Mouse (Mus musculus) urinary bladder, postnatal 4 days (tissue): ENCODE measurements around the gene Il2ra.
A peak's percentile ranks its signal among the peaks of the same experiment; 100 is the strongest.
"Not testable (repeated sequence)": the region's sequence is repeated elsewhere in the genome, so short reads cannot be mapped to it uniquely, and the experiment has no call there.

Experiments
- DNase-seq, 2 experiments: peaks; one replicate each; pipeline ENCODE4 v3.0.0; 2021 to 2022; ENCODE audit warnings: low spot score in 2 of 2

Gene Il2ra

DNA sequence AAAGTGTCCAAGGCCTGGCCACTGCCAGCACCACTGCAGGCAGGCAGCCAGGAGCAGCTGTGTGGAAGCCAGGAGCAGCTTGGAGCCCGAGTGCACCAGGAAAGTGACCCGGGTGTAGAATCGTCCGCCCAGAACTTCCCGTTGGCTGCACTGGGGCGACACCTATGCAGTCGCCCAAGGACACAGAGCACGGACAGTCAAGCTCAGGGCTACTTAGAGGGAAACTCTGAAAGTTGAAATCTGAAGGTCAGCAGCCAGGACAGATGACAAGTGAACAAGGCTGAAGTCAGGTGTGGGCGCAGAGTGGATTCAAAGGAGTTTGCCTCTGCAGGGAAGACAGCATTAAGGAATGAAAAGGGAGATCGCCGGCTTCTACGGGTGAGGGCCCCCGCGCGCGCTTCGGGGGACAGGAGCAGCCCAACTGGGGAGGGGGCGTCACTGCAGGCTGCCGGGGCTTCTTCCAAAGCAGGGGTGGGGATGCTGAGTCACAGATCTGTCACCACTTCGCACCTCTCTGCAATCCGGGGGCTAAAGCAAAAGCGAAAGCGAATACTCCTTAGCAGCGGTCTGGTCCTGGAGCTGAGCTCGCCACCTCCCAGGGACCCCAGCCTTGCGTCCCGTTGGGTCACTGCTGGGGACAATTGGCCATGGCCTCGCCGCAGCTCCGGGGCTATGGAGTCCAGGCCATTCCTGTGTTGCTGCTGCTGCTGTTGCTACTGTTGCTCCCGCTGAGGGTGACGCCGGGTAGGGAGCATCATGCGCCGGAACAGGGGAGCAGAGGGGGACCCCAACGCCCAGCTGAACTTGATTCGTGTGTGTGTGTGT is 62.8 kb downstream of the Il2ra start, which contains the start of gene Il15ra:
Gene Il15ra (plus strand): TSS at position 90 of the 825 bp plus-strand sequence.
- DNase-seq, result peak; percentile 63 to 66

DNA sequence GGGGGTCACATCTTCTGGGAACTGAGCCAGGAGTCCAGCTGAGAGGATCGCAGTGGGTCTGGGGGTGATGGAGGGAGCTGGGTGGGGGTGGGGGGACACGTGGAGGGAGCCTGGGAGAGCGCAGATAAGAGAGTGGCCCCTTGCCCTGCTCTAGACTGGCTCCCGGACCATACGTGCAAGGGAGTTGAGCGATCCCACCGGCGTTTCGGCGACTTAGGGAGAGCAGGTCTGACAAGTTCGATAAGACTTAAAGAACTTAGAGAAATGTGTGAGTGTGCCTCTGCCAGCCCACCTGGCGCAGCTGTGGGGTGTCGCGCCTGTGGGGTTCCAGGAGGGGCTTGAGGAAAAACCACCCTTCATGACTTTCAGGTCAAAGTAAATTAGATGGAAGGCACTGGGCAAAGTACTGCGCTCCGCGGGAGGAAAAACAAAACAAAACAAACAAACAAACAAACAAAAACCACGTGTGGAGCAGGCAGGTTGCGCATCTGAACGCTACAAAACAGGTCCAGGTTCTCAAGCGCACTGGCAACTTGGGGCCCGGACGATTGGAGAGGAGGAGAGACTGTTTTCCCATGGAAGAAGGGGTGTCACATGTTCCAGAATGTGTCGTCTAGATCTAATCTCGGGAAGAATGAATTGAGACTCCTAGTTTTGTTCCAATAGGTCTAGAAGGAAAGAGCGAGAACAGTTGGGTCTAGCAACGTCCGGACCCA is 63.6 kb downstream of the Il2ra start:
- no peak for DNase-seq

DNA sequence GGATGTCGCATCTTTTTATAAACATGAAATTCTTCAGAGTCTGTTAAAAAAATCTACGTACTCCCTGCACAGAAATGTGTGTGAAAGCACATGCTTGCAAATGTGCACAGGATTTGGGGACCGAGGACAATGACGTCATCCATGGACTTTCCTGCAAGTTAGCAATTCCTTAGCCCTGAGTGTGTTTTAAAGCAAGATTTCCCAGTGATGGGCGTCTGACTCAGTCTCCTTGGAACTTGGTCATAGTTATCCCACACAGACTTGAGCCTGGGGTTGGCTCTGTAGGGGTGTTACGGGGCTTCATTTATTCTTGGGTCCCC is 64.1 kb downstream of the Il2ra start:
- no peak for DNase-seq

DNA sequence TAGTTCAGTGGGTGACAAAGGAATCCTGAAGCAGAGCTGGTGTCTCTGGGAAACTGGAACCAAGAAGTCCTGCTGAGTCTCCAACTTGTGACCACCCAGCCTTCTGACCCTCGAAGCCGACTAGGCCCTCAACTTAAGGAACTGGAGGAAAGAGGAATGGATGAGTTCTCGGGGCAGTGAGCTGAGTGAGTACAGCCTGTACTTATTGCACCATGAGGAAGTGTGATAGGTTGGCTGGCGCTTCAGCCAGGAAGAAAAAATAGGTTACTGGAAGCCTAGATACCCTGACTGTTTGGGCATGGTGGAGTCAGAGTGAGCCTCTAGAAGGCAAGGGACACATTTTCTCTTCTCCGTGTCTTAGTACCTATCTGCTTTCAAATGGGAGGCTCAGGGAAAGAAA is 65.9 kb downstream of the Il2ra start:
- DNase-seq, result no peak

DNA sequence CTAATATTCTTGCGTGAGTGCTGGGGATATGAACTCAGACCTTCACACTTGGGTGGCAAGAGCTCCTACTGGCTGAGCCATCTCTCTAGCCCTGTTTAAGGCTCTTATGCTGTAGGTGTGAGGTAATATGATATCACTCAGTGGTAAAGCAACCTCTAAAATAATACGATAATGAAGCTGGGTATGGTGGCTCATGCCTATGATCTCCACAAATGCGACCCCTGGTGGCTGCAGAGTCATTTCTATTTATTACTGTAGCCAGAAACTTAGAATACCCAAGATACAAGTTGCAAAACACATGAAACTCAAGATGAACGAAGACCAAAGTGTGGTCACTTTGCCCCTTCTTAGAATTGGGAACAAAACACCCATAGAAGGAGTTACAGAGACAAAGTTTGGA is 67.5 kb downstream of the Il2ra start:
- DNase-seq, result not testable (repeated sequence)

DNA sequence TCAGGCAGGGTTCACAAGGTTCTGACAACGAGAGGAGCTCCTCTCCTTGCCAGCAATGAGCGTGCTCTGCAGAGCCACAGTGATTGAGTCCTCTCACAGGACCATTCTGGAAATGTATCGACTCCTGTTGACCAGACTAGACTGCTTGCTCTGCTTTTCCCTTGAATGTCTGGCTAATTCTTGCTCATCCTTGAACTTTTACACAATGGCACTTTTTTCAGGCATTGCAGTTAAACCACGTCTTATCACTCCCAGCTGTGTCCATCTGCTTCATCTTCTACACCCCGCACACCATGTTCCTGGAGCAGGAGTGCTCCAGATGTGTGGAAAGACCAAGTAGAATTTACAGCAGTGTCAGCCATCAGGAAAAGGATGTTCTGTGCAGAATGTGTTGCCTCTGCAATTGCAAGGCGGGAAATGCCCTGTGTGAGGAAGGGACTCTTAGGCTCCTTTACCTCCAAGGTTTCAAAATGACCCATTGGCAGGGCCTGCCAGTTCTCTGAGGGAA is 69.9 kb downstream of the Il2ra start:
- peak in 1 of 2 experiments; percentile 22 for DNase-seq

DNA sequence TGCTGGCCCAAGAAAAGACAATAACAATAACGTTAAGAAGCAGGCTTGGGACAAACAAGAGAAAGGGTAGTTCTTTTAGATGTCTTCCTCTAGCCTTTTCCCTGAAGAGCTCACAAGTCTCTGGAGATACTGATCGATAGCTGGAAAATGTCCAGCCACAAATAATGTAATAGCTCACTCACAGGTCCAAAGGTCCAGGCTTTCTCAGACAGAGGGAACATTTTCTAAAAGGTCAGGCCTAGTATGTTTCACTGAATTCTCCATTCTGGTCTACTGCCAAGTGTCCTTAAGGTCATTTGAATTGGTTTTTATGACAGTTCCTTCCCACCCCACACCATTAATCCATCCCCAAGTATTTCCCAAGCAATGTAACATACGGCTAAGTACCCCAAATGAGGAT is 70.4 kb downstream of the Il2ra start:
- no peak for DNase-seq

DNA sequence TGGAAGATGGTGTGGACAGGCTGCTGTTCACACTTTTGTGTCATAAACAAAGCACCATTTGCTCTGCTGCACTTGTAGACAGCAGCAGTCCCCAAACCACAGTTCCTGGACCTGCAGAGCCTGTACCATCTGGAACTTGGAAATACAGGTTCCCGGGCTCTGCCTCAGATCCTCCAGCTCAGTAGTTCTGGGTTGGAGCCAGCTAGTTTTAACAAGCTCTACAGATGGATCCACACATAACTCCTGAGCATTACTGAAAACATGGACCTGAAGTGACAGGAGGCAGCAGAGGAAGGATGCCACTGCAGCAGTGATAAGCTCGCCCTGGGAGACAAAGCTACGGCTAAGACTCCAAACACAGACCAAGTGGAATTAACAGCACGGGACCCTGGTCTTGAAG is 71.9 kb downstream of the Il2ra start:
- DNase-seq, result no peak

DNA sequence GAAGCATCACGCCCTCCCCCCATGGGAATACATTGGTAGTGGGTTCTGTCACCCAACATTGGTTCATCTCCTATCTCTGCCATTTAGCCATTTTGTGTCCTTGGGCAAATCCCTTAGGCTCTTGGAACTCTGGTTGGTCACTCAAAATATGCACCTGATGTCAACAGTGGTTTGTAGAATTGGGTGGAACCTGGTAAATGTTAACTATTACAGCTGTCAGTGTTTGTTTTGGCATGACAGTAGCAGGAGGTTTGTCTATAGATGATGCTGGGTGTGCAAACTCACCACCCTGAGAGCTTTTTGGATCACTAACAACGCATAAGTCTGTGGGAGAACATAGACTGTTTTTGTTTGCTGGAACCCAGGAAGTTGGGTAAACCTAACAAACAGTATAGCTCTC is 76.0 kb downstream of the Il2ra start:
- no peak for DNase-seq

DNA sequence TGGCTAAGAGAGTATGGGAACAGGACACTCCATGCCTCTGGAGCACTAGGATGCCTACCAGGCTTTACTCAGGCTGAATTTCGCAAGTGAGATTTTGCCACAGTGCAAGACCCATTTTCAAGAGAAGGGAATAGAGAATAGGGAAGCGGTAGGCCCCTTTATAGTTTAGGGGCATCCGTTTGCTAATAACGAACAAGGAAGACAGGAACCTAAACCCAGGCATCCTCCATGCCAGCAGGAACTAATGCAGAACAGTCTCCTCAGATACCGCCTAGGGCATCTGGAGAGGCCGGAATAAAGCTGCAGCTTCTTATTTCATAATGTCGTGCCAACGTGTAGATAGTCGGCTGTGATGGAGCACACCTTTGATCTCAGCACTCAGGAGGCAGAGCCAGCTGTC is 80.0 kb downstream of the Il2ra start:
- no peak for DNase-seq

DNA sequence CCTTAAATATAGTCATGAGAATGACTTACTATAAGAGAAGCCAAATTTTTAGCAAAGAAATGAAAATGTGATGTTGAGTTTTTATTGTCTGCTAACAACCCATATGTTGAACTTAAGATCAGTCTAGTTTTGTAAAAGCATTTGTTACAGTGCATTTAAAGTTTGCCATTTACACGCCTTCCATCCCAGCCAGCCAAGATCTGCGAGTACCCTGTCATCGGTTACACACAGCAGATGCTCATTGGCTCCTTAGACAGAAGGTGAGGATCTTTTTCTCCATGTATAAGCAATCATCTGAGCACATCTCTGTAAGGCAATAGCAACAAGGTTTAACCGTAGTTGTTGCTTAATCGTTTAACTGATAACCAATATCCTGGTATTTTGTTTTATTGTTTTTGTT is 85.0 kb downstream of the Il2ra start:
- DNase-seq, result no peak

DNA sequence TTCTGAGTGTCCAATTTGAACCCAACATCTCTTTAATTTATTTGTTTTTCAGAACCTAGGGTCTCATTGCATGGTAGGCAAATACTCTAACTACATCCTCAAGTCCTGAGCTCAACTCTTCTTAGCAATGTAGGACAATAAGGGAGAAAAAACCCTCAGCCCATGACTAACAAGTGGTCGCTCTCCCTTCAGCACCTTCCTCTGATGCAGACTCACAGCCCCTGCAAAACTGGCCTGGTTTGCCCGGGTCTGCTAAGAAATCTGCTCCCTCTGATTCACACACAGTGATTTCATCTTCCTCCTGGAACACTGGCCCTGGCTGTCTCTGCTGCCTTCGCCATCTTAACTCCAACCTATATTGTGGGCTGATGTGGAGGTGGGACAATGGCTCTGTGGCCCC is 86.5 kb downstream of the Il2ra start:
- no peak for DNase-seq

DNA sequence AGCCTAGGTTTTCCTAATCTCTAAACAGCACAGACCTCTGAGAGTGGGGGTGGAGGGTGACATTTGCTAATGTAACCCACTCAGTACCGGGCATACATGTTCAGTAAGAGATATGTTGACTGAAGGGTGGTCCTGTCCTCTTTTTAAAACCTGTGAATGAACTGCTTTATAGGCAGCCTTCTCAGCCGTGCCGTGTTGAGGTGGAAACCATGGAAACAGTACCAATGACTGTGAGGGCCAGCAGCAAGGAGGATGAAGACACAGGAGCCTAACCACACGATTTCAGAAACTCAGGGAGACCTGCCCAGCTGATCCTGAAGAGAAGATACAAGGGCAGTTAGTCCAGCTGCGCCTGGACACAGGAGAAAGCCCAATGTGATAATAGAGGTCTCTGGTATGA is 90.4 kb downstream of the Il2ra start:
- DNase-seq, result no peak

DNA sequence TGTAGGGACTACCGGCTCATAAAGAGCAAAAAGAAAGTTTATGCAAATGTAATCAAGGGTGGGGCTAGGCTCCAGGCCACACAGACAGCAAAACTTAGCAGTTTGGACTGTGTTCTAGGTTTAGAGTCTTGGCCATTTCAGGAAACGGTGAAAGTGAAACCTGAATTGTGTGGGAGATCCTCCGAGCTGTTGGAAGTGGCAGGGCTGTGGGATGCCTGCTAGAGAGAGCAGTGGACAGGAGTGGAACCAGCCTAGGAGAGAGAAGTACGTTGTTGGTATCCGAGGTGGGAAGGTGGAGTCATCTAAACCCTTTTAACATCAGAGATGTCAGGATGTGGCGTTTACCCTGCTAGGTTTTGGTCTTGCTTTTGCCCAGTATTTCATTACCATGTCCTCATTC is 93.2 kb downstream of the Il2ra start:
- DNase-seq, result no peak

DNA sequence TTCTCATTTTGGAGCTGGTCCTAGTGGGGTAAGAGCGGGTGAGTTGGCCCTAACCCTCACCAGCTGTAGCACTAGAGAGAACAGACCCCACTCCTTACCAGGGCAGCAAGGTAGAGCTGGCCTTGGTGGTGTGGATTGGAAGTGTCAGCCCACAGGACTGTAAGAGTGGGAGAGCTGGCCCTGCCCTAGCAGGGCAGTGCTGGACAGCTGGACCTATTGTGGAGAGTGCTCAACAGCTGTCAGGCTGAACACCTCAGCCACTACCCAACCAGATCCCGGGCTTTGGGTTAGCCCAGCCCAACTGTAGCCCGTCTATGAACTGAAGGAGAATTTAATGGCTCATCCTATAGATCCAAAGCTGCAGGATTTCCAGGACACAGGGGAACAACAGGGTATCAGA is 96.2 kb downstream of the Il2ra start:
- DNase-seq, result no peak

DNA sequence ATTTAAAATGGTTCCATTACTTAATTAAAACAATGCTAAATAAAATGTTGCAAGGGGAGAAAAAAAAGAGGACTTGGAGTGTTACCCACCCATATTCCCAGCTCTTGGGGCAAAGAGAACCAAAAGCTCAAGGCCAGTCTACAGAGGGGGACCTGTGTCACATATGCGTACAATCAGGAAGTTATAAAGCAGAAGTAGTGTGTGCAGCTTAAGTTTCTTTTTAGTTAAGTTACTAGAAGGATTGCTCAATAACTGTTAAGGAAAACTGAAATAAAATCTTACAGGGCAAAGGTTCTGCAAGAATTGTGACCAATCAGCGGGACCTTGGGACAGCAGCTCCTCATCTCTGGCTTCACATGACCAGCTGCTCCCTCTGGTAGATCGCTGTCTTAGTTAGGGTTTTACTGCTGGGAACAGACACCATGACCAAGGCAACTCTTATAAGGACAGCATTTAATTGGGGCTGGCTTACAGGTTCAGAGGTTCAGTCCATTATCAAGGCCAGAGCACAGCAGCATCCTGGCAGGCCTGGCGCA is 97.0 kb downstream of the Il2ra start:
- no peak for DNase-seq
